Mouse (Mus musculus) embryonic facial prominence, embryonic 12.5 days (tissue): Measurements from ENCODE around the gene Taz. TPM values are rescaled to one million over a fixed set of nuclear protein-coding genes. Genes with fewer than 3 reads are reported as not detected.

Experiments
- ATAC-seq: fragments of 200-750 bp; cut with Nextera tagmentation; 2 replicates; pipeline ENCODE4 v1.8.0; 2017; ENCODE audit not compliant: insufficient number of reproducible peaks, insufficient read depth, low FRiP score, low TSS enrichment
- H3K27ac ChIP-seq: fragments of 300-500 bp; sonication (generic); 2 replicates; pipeline ENCODE4 v1.5.1; 2016; ENCODE audit warnings: mild to moderate bottlenecking
- H3K27me3 ChIP-seq: fragments of 300-500 bp; sonication (generic); 2 replicates; pipeline ENCODE4 v1.6.1; 2016; ENCODE audit warnings: mild to moderate bottlenecking, moderate library complexity
- H3K36me3 ChIP-seq: fragments of 300-500 bp; sonication (generic); 2 replicates; pipeline ENCODE4 v1.6.1; 2016; ENCODE audit warnings: mild to moderate bottlenecking
- H3K4me1 ChIP-seq: fragments of 300-500 bp; sonication (generic); 2 replicates; pipeline ENCODE4 v1.6.1; 2016
- H3K4me2 ChIP-seq: fragments of 300-500 bp; sonication (generic); replicated peaks from 2 replicates; pipeline ENCODE4 v1.6.1; 2016; ENCODE audit warnings: mild to moderate bottlenecking, moderate library complexity
- H3K4me3 ChIP-seq: fragments of 300-500 bp; sonication (generic); 2 replicates; pipeline ENCODE4 v1.5.1; 2016; ENCODE audit warnings: mild to moderate bottlenecking
- H3K9ac ChIP-seq: fragments of 300-500 bp; sonication (generic); 2 replicates; pipeline ENCODE4 v1.6.1; 2016; ENCODE audit warnings: mild to moderate bottlenecking, moderate library complexity
- H3K9me3 ChIP-seq: fragments of 300-500 bp; sonication (generic); 2 replicates; pipeline ENCODE4 v1.6.1; 2016; ENCODE audit warnings: mild to moderate bottlenecking, moderate library complexity
- WGBS: fragments of 180-500 bp; shearing (Covaris S2); methylation state at CpG from one replicate; pipeline ENCODE4 v1.1.7; 2016; 5-methylcytosine and 5-hydroxymethylcytosine counted together
- polyA plus RNA-seq: library from polyadenylated mRNA; unstranded; fragments of >200 nt; fragmentation: Nextera tagmentation; extraction: Ambion mirVana; gene quantifications from 2 replicates; pipeline ENCODE4 v1.2.1, GENCODE M21; 2016

Taz gene
- polyA plus RNA-seq, 1 experiment from 2014 or later: 85.7 TPM

DNA sequence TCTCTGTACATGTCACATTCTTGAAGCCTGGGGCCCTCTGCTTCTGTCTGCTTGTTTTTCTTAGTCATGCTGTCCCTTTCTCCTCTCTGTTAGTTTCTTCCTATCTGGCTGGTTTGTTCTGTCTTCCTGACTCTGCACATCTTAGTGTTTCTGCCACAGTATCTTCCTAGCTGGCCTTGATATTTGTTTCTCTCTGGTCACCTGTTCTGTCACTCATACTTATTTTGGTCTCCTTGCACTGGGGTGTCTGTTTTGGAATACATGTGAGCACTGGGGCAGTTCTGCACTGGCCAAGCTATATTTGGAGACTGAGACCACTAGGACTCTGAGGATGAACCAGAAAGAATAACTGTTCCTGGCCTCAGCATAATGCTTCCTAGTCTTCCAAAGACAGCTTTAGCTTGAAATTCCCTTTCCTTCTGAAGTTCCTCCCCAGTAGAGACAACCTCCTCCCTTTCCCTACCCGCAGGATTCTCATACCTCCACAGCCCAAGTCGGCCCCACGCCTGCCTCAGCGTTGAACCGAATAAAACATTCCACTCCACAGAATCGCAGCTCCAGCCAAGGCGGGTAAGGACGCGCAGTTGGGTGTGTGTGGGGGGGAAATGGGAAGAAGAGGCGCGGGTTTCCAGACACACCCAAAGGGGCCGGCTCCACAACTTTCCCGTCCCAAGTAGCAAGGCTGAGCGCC lies 526 bp upstream of the Taz start:
- Histone ChIP-seq H3K27ac (peak overlapping the region; percentile 82), H3K27me3 (no peaks in the 10 kb centered on the region), H3K9me3 (no peaks in the 10 kb centered on the region), H3K4me2 (peak overlapping the region; percentile 66), H3K4me1 (no peaks in the 10 kb centered on the region), H3K9ac (peak overlapping the region; percentile 67; the same call in 1 of the 2 replicates), H3K36me3 (no peaks in the 10 kb centered on the region), H3K4me3 (peak overlapping the region; percentile 58)
- WGBS: 15% methylated on average over 12 of the region's 14 CpGs
- no peak for ATAC-seq

DNA sequence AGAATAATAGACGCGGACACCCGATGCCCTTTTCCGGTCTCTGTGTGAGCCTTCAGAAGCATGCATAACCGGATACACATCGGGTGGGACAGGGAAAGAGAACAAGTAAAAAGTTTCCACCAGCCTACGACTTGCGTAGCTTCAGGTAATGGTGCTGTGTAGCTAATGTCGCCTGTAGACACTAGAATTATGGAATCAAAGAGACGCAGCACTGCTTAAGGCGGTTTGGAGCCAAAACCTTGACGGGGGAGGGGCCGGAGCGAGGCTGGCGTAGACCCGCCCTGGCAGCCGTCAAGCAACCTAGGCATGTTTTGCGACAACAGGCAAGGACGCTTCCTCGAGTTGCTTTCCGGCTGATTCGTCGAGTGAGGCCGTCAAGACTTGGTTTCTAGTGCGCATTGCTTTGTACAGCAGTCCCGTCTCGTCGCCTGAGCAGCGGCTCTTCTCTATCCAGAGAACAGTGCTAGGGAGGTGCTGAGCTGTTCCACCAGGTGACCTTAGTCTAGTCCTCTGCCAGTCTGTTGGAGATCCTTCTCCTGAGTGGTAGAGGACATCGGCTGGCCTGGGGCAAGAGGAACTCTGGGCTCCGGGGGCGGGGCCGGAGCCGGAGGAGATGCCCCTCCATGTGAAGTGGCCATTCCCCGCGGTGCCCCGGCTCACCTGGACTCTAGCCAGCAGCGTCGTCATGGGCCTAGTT lies 831 bp downstream of the Taz start:
- Histone ChIP-seq H3K36me3 (no peaks in the 10 kb centered on the region), H3K4me2 (peak overlapping the region; percentile 66), H3K4me1 (no peaks in the 10 kb centered on the region), H3K27ac (peak overlapping the region; percentile 82), H3K4me3 (peak overlapping the region; percentile 58), H3K9ac (peak overlapping the region; percentile 67), H3K9me3 (no peaks in the 10 kb centered on the region), H3K27me3 (no peaks in the 10 kb centered on the region)
- peak; percentile 61; the same call in 1 of the 2 replicates for ATAC-seq
- 19% methylated on average over 39 of the region's 39 CpGs for WGBS

DNA sequence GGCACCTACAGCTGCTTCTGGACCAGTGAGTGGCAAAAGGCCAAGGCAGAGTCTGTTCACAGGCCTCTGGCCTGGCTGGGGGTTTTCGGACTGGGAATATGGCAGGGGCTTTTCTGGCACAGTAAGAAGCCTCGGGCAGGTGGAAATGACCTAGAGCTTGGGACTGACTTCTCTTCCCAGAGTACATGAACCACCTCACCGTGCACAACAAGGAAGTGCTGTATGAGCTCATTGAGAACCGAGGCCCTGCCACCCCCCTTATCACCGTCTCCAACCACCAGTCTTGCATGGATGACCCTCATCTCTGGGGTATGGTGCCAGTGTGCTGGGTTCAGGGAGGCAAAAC lies 1.4 kb downstream of the Taz start:
- Histone ChIP-seq H3K27ac (peak overlapping the region; percentile 82; the same call in 1 of the 2 replicates), H3K27me3 (no peaks in the 10 kb centered on the region), H3K4me3 (peak overlapping the region; percentile 58), H3K36me3 (no peaks in the 10 kb centered on the region), H3K9me3 (no peaks in the 10 kb centered on the region), H3K4me2 (peak overlapping the region; percentile 66), H3K9ac (peak overlapping the region; percentile 67), H3K4me1 (no peaks in the 10 kb centered on the region)
- 30% methylated on average over 5 of the region's 5 CpGs for WGBS
- no peak for ATAC-seq

DNA sequence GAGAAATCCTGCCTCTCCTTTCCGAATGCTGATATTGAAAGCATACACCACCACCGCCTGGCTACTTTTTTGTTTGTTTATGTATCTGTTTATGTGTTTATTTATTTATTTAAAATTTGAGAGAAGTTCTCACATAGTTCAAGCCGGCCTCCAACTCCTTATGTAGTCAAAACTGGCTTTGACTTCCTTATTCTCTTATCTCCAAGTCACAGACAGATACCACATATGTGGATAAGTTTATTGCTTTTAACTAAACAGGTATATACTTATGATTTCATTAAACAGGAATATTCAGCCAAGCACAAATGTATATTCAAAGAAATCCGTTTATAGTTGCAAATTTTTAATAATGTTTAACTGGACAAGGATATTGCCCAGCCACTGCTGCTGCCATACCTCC lies 11.7 kb downstream of the Taz start:
- H3K9ac ChIP-seq: no peak overlapping the region
- 82% methylated on average over 4 of the region's 4 CpGs for WGBS
- 0 out of 2 replicates have a peak, but pooled peaks cover 15% of the 10 kb centered on the region for H3K36me3 ChIP-seq
- no peak for ATAC-seq
- H3K4me1 ChIP-seq: no peaks in the 10 kb centered on the region
- H3K27ac ChIP-seq: no peak overlapping the region
- no peaks in the 10 kb centered on the region for H3K9me3 ChIP-seq
- H3K27me3 ChIP-seq: no peaks in the 10 kb centered on the region
- no peak overlapping the region for H3K4me3 ChIP-seq
- H3K4me2 ChIP-seq: no peak overlapping the region

DNA sequence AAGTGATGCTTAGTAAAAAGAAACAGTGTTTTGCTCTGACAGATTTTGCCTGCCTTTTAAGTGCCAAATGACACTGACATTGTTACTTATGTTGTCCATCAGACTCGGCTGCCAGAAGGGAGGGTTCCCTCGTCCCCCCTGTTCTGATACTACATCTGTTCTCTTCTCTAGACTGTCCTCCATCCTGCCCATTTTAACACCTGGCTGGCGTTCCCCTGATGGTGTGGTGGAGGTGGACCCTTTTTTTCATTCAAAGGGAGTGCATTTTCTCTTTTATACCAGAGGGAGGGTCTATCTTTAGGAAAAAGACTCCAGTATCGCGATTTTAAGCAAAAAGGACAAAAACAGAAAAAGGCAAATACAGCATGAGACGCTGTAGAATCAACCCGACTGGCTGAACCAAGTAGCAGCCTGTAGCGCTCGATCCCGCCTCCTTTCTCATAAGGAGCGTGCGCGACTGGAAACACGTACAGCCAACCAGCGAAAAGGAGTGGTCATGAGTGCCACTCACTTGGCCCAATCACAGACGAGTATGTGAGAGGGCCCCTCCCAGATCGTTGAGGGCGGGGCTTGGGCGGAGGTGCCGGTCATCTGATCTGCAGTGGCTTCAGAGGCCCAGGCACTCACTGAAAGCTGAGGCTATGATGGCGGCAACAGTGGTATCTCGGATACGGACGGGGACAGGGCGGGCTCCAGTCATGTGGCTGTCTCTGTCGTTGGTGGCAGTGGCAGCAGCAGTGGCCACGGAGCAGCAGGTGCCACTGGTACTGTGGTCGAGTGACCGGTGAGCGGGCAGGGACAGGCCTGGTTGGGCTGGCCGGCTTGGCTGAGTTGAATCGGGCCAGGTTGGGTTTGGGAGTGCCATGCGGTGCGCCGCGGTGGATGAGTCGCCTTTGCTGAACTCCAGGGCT lies 15.1 kb downstream of the Taz start, which contains the start of gene Atp6ap1:
TSS of gene Atp6ap1 (plus strand) at position 560 of the 911 bp plus-strand sequence.
- Histone ChIP-seq H3K9ac (peak within 1 kb of the TSS; percentile 74), H3K4me3 (peak within 1 kb of the TSS; percentile 63), H3K27ac (peak within 1 kb of the TSS; percentile 41; the same call in 1 of the 2 replicates), H3K27me3 (no peaks in the 10 kb centered on the region), H3K4me2 (peak within 1 kb of the TSS; percentile 62), H3K36me3 (peaks cover 11% of the 10 kb centered on the region), H3K4me1 (no peaks in the 10 kb centered on the region), H3K9me3 (no peaks in the 10 kb centered on the region)
- WGBS: 21% methylated on average over 37 of the region's 37 CpGs
- peak; percentile 99 for ATAC-seq

DNA sequence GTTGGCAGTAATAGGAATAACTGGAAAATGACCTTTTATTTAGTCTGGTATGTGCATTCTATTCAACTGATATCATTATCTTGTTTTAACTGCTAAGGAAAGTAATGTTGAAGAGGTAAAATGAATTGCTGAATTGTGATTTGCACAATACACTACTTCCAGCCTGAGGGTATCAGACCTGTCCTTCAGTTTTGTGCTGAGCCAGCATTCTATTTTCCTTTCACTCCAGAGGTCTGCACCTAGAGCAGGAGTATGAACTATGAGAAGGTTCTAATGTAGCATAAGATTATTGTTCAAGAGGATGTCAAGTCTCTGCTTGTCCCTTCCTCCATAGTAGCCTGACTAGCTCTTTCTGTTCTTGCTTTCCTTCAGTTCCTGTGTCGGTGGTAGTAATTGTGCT lies 16.6 kb downstream of the Taz start:
- peaks cover 21% of the 10 kb centered on the region for H3K36me3 ChIP-seq
- no peak overlapping the region for H3K27ac ChIP-seq
- H3K9me3 ChIP-seq: no peaks in the 10 kb centered on the region
- no peaks in the 10 kb centered on the region for H3K27me3 ChIP-seq
- 92% methylated on average over 1 of the region's 1 CpGs for WGBS
- no peak overlapping the region for H3K4me2 ChIP-seq
- no peak overlapping the region for H3K4me3 ChIP-seq
- ATAC-seq: no peak
- H3K4me1 ChIP-seq: no peaks in the 10 kb centered on the region
- H3K9ac ChIP-seq: no peak overlapping the region

DNA sequence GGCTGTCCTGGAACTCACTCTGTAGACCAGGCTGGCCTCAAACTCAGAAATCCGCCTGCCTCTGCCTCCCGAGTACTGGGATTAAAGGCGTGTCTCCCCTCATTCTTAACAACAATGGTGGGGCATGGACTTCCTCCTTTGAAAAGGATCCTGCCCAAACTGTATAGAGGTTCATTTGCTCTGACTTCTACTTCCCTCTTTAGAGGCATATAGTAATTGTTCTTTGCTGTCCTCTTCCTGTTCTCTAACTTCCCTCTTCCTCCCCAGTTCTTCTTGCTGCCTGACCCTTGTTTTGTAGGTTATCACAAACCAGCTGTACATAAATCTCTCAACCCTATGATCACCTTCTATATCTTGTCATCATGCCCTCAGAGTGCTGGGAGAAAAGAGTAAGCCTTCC lies 18.0 kb downstream of the Taz start:
- Histone ChIP-seq H3K27me3 (no peaks in the 10 kb centered on the region), H3K4me3 (no peak overlapping the region), H3K36me3 (peaks cover 23% of the 10 kb centered on the region), H3K4me1 (no peaks in the 10 kb centered on the region), H3K27ac (no peak overlapping the region), H3K4me2 (no peak overlapping the region), H3K9me3 (no peaks in the 10 kb centered on the region), H3K9ac (no peak overlapping the region)
- 83% methylated on average over 3 of the region's 3 CpGs for WGBS
- ATAC-seq: no peak

DNA sequence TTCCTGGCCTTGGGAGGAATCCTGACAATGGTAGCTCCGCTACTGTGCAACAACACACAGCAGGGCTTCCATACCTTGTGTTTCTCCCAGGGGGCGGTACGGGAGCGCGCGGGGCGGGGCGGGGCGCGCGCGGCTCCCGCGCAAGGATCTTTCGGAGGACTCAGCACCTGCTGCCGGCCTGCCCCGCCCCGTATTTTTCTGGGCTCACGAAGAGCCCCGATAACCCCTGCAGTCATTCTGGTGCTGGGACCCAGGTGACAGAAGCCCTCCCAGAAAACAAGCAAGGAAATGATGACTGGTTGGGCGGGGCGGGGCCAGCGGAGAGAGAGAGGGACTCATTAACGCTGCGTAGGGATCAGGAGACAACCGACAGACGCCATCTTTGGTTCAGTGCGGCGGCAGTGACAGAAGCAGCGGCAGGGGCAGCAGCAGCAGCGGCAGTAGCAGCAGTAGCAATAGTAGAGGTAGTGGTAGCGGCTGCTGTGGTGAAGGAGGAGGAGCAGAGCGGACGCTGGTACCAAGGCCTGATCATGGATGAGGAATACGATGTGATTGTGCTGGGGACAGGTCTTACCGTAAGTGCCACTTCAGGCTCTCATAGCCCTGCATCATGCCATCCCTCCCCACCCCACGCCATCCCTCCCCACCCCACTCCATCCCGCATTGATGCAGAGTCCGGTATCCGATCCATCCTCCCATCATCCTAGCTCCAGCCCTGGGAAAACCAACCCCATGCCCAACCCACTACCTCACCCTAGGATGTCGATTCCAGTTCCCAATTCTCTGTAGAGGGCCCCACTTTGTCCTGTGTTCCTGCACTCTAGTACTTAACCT lies 23.4 kb downstream of the Taz start, which contains the start of gene Gdi1:
TSS of gene Gdi1 (plus strand) at position 132 of the 834 bp plus-strand sequence.
- Histone ChIP-seq H3K36me3 (peaks cover 44% of the 10 kb centered on the region), H3K4me2 (peak within 1 kb of the TSS; percentile 70), H3K27ac (peak within 1 kb of the TSS; percentile 82), H3K9ac (peak within 1 kb of the TSS; percentile 75), H3K9me3 (no peaks in the 10 kb centered on the region), H3K27me3 (no peaks in the 10 kb centered on the region), H3K4me3 (peak within 1 kb of the TSS; percentile 53), H3K4me1 (no peaks in the 10 kb centered on the region)
- WGBS: 10% methylated on average over 37 of the region's 41 CpGs
- peak; percentile 73; the same call in 1 of the 2 replicates for ATAC-seq

DNA sequence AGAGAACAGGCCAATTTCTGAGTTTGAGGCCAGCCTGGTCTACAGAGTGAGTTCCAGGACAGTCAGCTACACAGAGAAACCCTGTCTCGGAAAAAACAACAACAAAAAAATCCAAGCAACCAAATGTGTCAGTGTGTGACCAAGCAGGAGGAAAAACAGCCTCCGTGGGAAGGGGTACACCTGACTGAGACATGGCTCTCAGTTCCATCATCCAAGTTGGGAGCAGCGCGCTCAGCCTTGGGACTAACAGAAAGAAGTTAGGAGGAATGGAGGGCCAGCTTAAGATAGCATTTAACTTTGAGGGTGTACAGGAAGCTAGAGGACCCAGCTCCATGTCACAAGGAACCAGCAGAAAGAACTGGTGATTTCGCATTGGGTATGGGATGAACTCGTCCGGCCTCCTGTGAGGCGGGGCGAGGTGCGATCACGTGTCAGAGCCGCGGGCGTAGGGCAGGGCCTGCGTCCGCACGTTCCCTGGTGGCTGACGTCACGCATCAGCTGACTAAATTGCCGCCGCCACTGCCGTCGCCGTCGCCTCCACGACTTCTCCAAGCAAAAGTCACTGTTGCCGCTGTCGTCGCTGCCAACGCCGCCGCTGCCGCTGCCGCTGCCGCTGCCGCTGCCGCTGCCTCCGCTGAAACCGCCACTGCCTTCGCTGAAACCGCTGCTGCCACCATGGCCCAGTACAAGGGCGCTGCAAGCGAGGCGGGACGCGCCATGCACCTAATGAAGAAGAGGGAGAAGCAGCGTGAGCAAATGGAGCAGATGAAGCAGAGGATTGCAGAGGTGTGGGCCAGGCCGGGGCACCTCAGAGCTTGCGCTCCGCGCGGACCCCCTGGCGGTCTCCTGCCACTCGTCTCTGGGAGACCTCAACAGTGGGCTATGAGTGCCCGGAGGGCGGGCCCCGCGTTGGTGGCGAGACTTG lies 31.1 kb downstream of the Taz start, which contains the start of gene Fam50a:
TSS of gene Fam50a (plus strand) at position 494 of the 925 bp plus-strand sequence.
- H3K9me3 ChIP-seq: no peaks in the 10 kb centered on the region
- peak within 1 kb of the TSS; percentile 80 for H3K27ac ChIP-seq
- peaks cover 20% of the 10 kb centered on the region for H3K36me3 ChIP-seq
- H3K27me3 ChIP-seq: no peaks in the 10 kb centered on the region
- WGBS: 20% methylated on average over 59 of the region's 59 CpGs
- peak; percentile 94 for ATAC-seq
- H3K9ac ChIP-seq: peak within 1 kb of the TSS; percentile 74
- H3K4me1 ChIP-seq: no peaks in the 10 kb centered on the region
- peak within 1 kb of the TSS; percentile 65 for H3K4me2 ChIP-seq
- peak within 1 kb of the TSS; percentile 66 for H3K4me3 ChIP-seq

DNA sequence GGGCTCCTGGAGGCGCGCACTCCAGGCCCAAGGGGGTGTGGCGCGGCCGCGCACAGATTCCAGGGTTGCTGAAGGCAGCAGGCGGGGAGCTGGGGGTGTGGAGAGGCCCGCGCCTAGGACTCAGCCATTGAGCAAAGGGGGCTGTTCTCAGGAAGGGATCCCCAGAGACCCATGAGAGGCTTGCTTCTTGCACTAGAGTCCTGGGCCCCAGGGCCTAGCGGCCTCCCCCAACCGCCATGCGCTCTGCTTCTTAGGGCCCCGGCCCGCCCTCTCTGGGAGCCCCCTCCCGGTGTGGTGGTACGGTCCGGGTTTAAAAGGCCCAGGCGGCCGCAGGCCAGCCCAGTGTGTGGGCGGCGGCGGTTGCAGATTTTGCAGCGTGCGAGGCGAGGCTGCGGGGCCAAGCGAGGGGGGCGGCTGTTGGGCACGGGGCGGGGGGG lies 47.0 kb downstream of the Taz start, which contains the start of gene Plxna3:
TSS of gene Plxna3 (plus strand) at position 342 of the 437 bp plus-strand sequence.
- Histone ChIP-seq H3K36me3 (no peaks in the 10 kb centered on the region), H3K27me3 (no peaks in the 10 kb centered on the region), H3K4me2 (peak within 1 kb of the TSS; percentile 60), H3K9me3 (no peaks in the 10 kb centered on the region), H3K27ac (peak within 1 kb of the TSS; percentile 63; the same call in 1 of the 2 replicates), H3K4me1 (peaks cover 12% of the 10 kb centered on the region; the same call in 1 of the 2 replicates), H3K9ac (peak within 1 kb of the TSS; percentile 53), H3K4me3 (peak within 1 kb of the TSS; percentile 49)
- peak; percentile 95 for ATAC-seq
- 21% methylated on average over 30 of the region's 30 CpGs for WGBS
